Mouse (Mus musculus) forelimb bud, embryonic 11.5 days (tissue): Measurements from ENCODE around the gene Slc25a51.

ENCODE experiments used
- DNase-seq: peaks from one replicate; pipeline ENCODE4 v3.0.0-alpha.2; 2012; ENCODE audit warnings: low read depth, low spot score

Slc25a51 gene

GRCm38 (mm10) chr4:45408427-45409132, at the start of gene Slc25a51:
Slc25a51 (minus strand) TSS chr4:45408766.
- DNase-seq: peak; percentile 85

- no peak for DNase-seq
These were observed 49.0 kb upstream of the Slc25a51 start for GRCm38 (mm10) chr4:45457543-45457942.

GRCm38 (mm10) chr4:45455001-45455400, 46.4 kb upstream of the Slc25a51 start:
- DNase-seq: no peak

GRCm38 (mm10) chr4:45453271-45453851, 44.8 kb upstream of the Slc25a51 start:
- peak; percentile 61 for DNase-seq

- DNase-seq: no peak
These were observed 44.1 kb upstream of the Slc25a51 start for GRCm38 (mm10) chr4:45452569-45453111.

GRCm38 (mm10) chr4:45449012-45449411, 40.4 kb upstream of the Slc25a51 start:
- no peak for DNase-seq

GRCm38 (mm10) chr4:45448481-45448880, 39.9 kb upstream of the Slc25a51 start:
- no peak for DNase-seq

- DNase-seq: no peak
These were observed 38.6 kb upstream of the Slc25a51 start for GRCm38 (mm10) chr4:45447196-45447595.

GRCm38 (mm10) chr4:45445235-45445634, 36.7 kb upstream of the Slc25a51 start:
- no peak for DNase-seq

- no peak for DNase-seq
These were observed 36.2 kb upstream of the Slc25a51 start for GRCm38 (mm10) chr4:45444813-45445212.

- DNase-seq: no peak
These were observed 35.1 kb upstream of the Slc25a51 start for GRCm38 (mm10) chr4:45443652-45444051.

GRCm38 (mm10) chr4:45442237-45442636, 33.7 kb upstream of the Slc25a51 start:
- DNase-seq: no peak

GRCm38 (mm10) chr4:45441778-45442177, 33.2 kb upstream of the Slc25a51 start:
- DNase-seq: no peak

- DNase-seq: peak; percentile 58
These were observed 30.7 kb upstream of the Slc25a51 start for GRCm38 (mm10) chr4:45439281-45439680.

- peak; percentile 49 for DNase-seq
These were observed 28.4 kb upstream of the Slc25a51 start for GRCm38 (mm10) chr4:45437010-45437409.

GRCm38 (mm10) chr4:45436383-45436913, 27.9 kb upstream of the Slc25a51 start:
- no peak for DNase-seq

- no peak for DNase-seq
These were observed 27.3 kb upstream of the Slc25a51 start for GRCm38 (mm10) chr4:45435899-45436298.

- DNase-seq: no peak
These were observed 26.1 kb upstream of the Slc25a51 start for GRCm38 (mm10) chr4:45434681-45435080.

- DNase-seq: no peak
These were observed 25.5 kb upstream of the Slc25a51 start for GRCm38 (mm10) chr4:45434071-45434470.

- no peak for DNase-seq
These were observed 23.2 kb upstream of the Slc25a51 start for GRCm38 (mm10) chr4:45431806-45432205.

GRCm38 (mm10) chr4:45431316-45431715, 22.8 kb upstream of the Slc25a51 start:
- DNase-seq: no peak

- DNase-seq: no peak
These were observed 20.9 kb upstream of the Slc25a51 start for GRCm38 (mm10) chr4:45429451-45429850.
